Mouse (Mus musculus): Measurements from ENCODE around the gene Rcbtb2.

GRCm38 (mm10) chr14:73148125-73148524 is 25.3 kb downstream of the Rcbtb2 start:
- no peak for TF ChIP-seq CTCF (conservative IDR thresholded peaks at IDR 0.05 in 1 of 2, IDR thresholded peaks at IDR 0.05 in 1 of 2; ENCODE audit: low read depth in 2 of 2, low read length in 2 of 2)
- no peak for TF ChIP-seq SIN3A (IDR thresholded peaks at IDR 0.05; ENCODE audit: low read length)
- TF ChIP-seq MYC (IDR thresholded peaks at IDR 0.05; ENCODE audit: low read depth, low read length), result no peak
- no peak for TF ChIP-seq ZKSCAN1 (IDR thresholded peaks at IDR 0.05; ENCODE audit: borderline replicate concordance, low read depth, low read length)
- no peak for TF ChIP-seq UBTF (IDR thresholded peaks at IDR 0.05; ENCODE audit: low read depth, low read length)
- TF ChIP-seq POLR2A (IDR thresholded peaks at IDR 0.05; ENCODE audit: low read depth, low read length), result no peak
- no peak for TF ChIP-seq GABPA (IDR thresholded peaks at IDR 0.05; ENCODE audit: insufficient replicate concordance, low read depth, low read length)
- TF ChIP-seq TBP (conservative IDR thresholded peaks at IDR 0.05; ENCODE audit: low read depth, low read length), result no peak

Data from CH12.LX (cell line).